Mouse (Mus musculus): ENCODE measurements around the gene Kyat1. TPM values are rescaled to one million over a fixed set of nuclear protein-coding genes. Genes with fewer than 3 reads are reported as not detected.
A peak's percentile ranks its signal among the peaks of the same experiment; 100 is the strongest.

Kyat1 gene
- polyA plus RNA-seq, 1 experiment from 2014 or later, result 11.6 TPM

GRCm38 (mm10) chr2:30211408-30212168, 5.9 kb upstream of the Kyat1 start:
- ATAC-seq, result no peak
- Histone ChIP-seq H3K4me2 (no peak overlapping the region), H3K9ac (no peak overlapping the region), H3K4me1 (peaks cover 2% of the 10 kb centered on the region), H3K36me3 (ENCODE audit: poor library complexity, severe bottlenecking) (no peaks in the 10 kb centered on the region), H3K4me3 (no peak overlapping the region), H3K27me3 (no peaks in the 10 kb centered on the region), H3K9me3 (replicated peaks) (no peaks in the 10 kb centered on the region), H3K27ac (no peak overlapping the region)
- 71% methylated on average over 6 of the region's 6 CpGs for WGBS

- Histone ChIP-seq H3K9ac (no peak overlapping the region), H3K9me3 (replicated peaks) (no peaks in the 10 kb centered on the region), H3K27me3 (no peaks in the 10 kb centered on the region), H3K4me3 (no peak overlapping the region), H3K4me1 (peaks cover 16% of the 10 kb centered on the region), H3K4me2 (no peak overlapping the region), H3K36me3 (ENCODE audit: poor library complexity, severe bottlenecking) (no peaks in the 10 kb centered on the region), H3K27ac (no peak overlapping the region)
- ATAC-seq, result no peak
- WGBS, result 79% methylated on average over 5 of the region's 5 CpGs
Observed at GRCm38 (mm10) chr2:30207886-30208285, 2.2 kb upstream of the Kyat1 start.

- Histone ChIP-seq H3K4me3 (no peak overlapping the region), H3K4me2 (no peak overlapping the region), H3K4me1 (peaks cover 16% of the 10 kb centered on the region), H3K36me3 (ENCODE audit: poor library complexity, severe bottlenecking) (no peaks in the 10 kb centered on the region), H3K27ac (no peak overlapping the region), H3K9ac (no peak overlapping the region), H3K27me3 (no peaks in the 10 kb centered on the region), H3K9me3 (replicated peaks) (no peaks in the 10 kb centered on the region)
- ATAC-seq, result no peak
- 89% methylated on average over 4 of the region's 4 CpGs for WGBS
Observed at GRCm38 (mm10) chr2:30207401-30207800, 1.8 kb upstream of the Kyat1 start.

- H3K4me1 ChIP-seq, result peaks cover 16% of the 10 kb centered on the region
- H3K36me3 ChIP-seq (ENCODE audit: poor library complexity, severe bottlenecking), result no peaks in the 10 kb centered on the region
- peak overlapping the region; percentile 85 for H3K4me2 ChIP-seq
- peak; percentile 61 for ATAC-seq
- H3K27me3 ChIP-seq, result no peaks in the 10 kb centered on the region
- H3K9ac ChIP-seq, result peak overlapping the region; percentile 74
- 2% methylated on average over 13 of the region's 13 CpGs for WGBS
- H3K4me3 ChIP-seq, result peak overlapping the region; percentile 69
- peak overlapping the region; percentile 45 for H3K27ac ChIP-seq
- H3K9me3 ChIP-seq (replicated peaks), result no peaks in the 10 kb centered on the region
Observed at GRCm38 (mm10) chr2:30205255-30205628, 405 bp downstream of the Kyat1 start.

GRCm38 (mm10) chr2:30203439-30203838, 2.2 kb downstream of the Kyat1 start:
- H3K9me3 ChIP-seq (replicated peaks), result no peaks in the 10 kb centered on the region
- H3K27me3 ChIP-seq, result no peaks in the 10 kb centered on the region
- H3K4me2 ChIP-seq, result no peak overlapping the region
- H3K36me3 ChIP-seq (ENCODE audit: poor library complexity, severe bottlenecking), result no peaks in the 10 kb centered on the region
- H3K4me1 ChIP-seq, result peaks cover 16% of the 10 kb centered on the region
- no peak overlapping the region for H3K9ac ChIP-seq
- no peak for ATAC-seq
- no peak overlapping the region for H3K27ac ChIP-seq
- WGBS, result 83% methylated on average over 7 of the region's 7 CpGs
- H3K4me3 ChIP-seq, result no peak overlapping the region

- 82% methylated on average over 5 of the region's 5 CpGs for WGBS
- Histone ChIP-seq H3K9ac (no peak overlapping the region), H3K27me3 (no peaks in the 10 kb centered on the region), H3K36me3 (ENCODE audit: poor library complexity, severe bottlenecking) (no peaks in the 10 kb centered on the region), H3K4me3 (no peak overlapping the region), H3K27ac (no peak overlapping the region), H3K9me3 (replicated peaks) (no peaks in the 10 kb centered on the region), H3K4me1 (peaks cover 8% of the 10 kb centered on the region), H3K4me2 (no peak overlapping the region)
- no peak for ATAC-seq
Observed at GRCm38 (mm10) chr2:30200388-30200925, 5.2 kb downstream of the Kyat1 start.

- H3K9ac ChIP-seq, result no peak overlapping the region
- WGBS, result 81% methylated on average over 1 of the region's 1 CpGs
- no peaks in the 10 kb centered on the region for H3K27me3 ChIP-seq
- no peak overlapping the region for H3K27ac ChIP-seq
- no peak overlapping the region for H3K4me2 ChIP-seq
- no peak overlapping the region for H3K4me3 ChIP-seq
- H3K9me3 ChIP-seq (replicated peaks), result no peaks in the 10 kb centered on the region
- no peak for ATAC-seq
- no peaks in the 10 kb centered on the region for H3K36me3 ChIP-seq (ENCODE audit: poor library complexity, severe bottlenecking)
- H3K4me1 ChIP-seq, result peaks cover 7% of the 10 kb centered on the region
Observed at GRCm38 (mm10) chr2:30199984-30200383, 5.7 kb downstream of the Kyat1 start.

- H3K9me3 ChIP-seq (replicated peaks), result no peaks in the 10 kb centered on the region
- WGBS, result 58% methylated on average over 4 of the region's 4 CpGs
- no peak overlapping the region for H3K4me2 ChIP-seq
- ATAC-seq, result no peak
- no peaks in the 10 kb centered on the region for H3K27me3 ChIP-seq
- no peak overlapping the region for H3K4me3 ChIP-seq
- H3K27ac ChIP-seq, result no peak overlapping the region
- H3K9ac ChIP-seq, result 0 out of 2 replicates have a peak overlapping the region, but pooled peaks have one; percentile 27
- H3K4me1 ChIP-seq, result peaks cover 3% of the 10 kb centered on the region; the same call in 1 of the 2 replicates
- H3K36me3 ChIP-seq (ENCODE audit: poor library complexity, severe bottlenecking), result no peaks in the 10 kb centered on the region
Observed at GRCm38 (mm10) chr2:30198021-30198420, 7.6 kb downstream of the Kyat1 start.

- H3K4me3 ChIP-seq, result no peak overlapping the region
- no peaks in the 10 kb centered on the region for H3K9me3 ChIP-seq (replicated peaks)
- H3K36me3 ChIP-seq (ENCODE audit: poor library complexity, severe bottlenecking), result 0 out of 2 replicates have a peak, but pooled peaks cover 4% of the 10 kb centered on the region
- no peak for ATAC-seq
- H3K4me1 ChIP-seq, result peaks cover 3% of the 10 kb centered on the region; the same call in 1 of the 2 replicates
- WGBS, result 75% methylated on average over 3 of the region's 3 CpGs
- H3K9ac ChIP-seq, result no peak overlapping the region
- no peak overlapping the region for H3K4me2 ChIP-seq
- H3K27me3 ChIP-seq, result no peaks in the 10 kb centered on the region
- H3K27ac ChIP-seq, result no peak overlapping the region
Observed at GRCm38 (mm10) chr2:30194656-30195055, 11.0 kb downstream of the Kyat1 start.

- no peaks in the 10 kb centered on the region for H3K27me3 ChIP-seq
- ATAC-seq, result no peak
Observed at GRCm38 (mm10) chr2:30191790-30192580, 13.7 kb downstream of the Kyat1 start.

GRCm38 (mm10) chr2:30185681-30186080, 20.0 kb downstream of the Kyat1 start:
- H3K9ac ChIP-seq, result no peak overlapping the region
- H3K4me3 ChIP-seq, result no peak overlapping the region
- ATAC-seq, result no peak
- no peak overlapping the region for H3K27ac ChIP-seq
- no peaks in the 10 kb centered on the region for H3K4me1 ChIP-seq
- no peaks in the 10 kb centered on the region for H3K27me3 ChIP-seq
- H3K36me3 ChIP-seq (ENCODE audit: poor library complexity, severe bottlenecking), result peaks cover 10% of the 10 kb centered on the region; the same call in 1 of the 2 replicates
- H3K9me3 ChIP-seq (replicated peaks), result no peaks in the 10 kb centered on the region
- H3K4me2 ChIP-seq, result no peak overlapping the region
- WGBS, result 81% methylated on average over 3 of the region's 3 CpGs

More at GRCm38 (mm10) chr2:30191790-30192580, 13.7 kb downstream of the Kyat1 start:
- peaks cover 3% of the 10 kb centered on the region; the same call in 1 of the 2 replicates for H3K4me1 ChIP-seq
- no peak overlapping the region for H3K4me2 ChIP-seq
- H3K36me3 ChIP-seq (ENCODE audit: poor library complexity, severe bottlenecking), result 0 out of 2 replicates have a peak, but pooled peaks cover 4% of the 10 kb centered on the region
- H3K9ac ChIP-seq, result no peak overlapping the region
- no peak overlapping the region for H3K27ac ChIP-seq
- 90% methylated on average over 12 of the region's 12 CpGs for WGBS
- H3K4me3 ChIP-seq, result no peak overlapping the region
- H3K9me3 ChIP-seq (replicated peaks), result no peaks in the 10 kb centered on the region

GRCm38 (mm10) chr2:30185276-30185675, 20.4 kb downstream of the Kyat1 start:
- no peaks in the 10 kb centered on the region for H3K4me1 ChIP-seq
- 95% methylated on average over 6 of the region's 6 CpGs for WGBS
- H3K36me3 ChIP-seq (ENCODE audit: poor library complexity, severe bottlenecking), result peaks cover 10% of the 10 kb centered on the region; the same call in 1 of the 2 replicates
- no peaks in the 10 kb centered on the region for H3K9me3 ChIP-seq (replicated peaks)
- H3K27ac ChIP-seq, result no peak overlapping the region
- no peak overlapping the region for H3K4me3 ChIP-seq
- no peak for ATAC-seq
- H3K4me2 ChIP-seq, result no peak overlapping the region
- H3K9ac ChIP-seq, result no peak overlapping the region
- H3K27me3 ChIP-seq, result no peaks in the 10 kb centered on the region
